Mouse (Mus musculus) thymus, postnatal 14 days (tissue): Measurements from ENCODE around the gene Rbm15.
A peak's percentile ranks its signal among the peaks of the same experiment; 100 is the strongest.
"Not testable (repeated sequence)": the region's sequence is repeated elsewhere in the genome, so short reads cannot be mapped to it uniquely, and the experiment has no call there.

Source experiments
- DNase-seq: peaks from one replicate; pipeline ENCODE4 v3.0.0; 2021

Gene Rbm15

DNA sequence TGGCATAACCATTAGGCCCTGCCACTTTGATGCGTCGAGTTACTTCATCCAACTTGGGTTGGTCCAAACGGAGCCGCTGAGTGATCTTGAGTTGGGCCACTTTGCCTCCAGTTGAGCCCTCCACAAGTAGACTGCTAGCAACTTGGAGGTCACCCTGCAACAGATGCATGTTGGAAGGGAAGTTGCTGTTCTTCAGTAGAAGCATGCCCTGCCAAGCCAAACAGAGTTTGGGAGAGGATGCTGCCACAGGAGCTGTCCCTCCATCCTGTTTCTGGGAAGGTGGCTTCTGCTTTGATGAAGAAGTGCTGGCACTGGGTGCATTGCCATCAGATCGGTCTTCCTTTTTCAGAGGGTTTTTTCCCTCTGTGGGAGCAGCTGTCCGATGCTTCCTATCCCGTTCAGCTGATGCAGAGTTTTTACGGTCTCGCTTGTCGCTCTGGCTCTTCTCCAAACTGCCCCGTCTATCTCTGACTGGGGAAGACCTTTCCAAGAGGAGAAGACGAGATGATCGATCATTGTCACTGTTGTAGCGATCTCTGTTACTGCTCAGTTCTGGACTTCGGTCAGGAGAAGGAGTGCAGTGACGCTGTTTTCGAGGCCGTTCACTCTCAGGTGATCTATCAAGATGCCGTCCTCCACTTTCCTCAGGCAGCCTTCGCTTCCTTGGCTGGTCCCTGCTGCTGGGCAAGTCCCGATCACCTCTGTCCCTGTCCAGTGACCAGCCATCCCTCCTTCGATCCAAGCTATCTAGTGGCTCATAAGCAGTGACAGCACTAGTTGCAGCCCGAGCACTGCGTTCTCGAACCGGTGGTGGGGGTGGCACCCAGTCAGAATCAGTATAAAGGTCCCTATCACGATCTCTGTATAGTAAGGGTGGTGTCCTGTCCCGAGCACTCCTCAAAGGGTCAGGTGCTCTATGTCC is 2.7 kb downstream of the Rbm15 start:
- DNase-seq, result no peak

DNA sequence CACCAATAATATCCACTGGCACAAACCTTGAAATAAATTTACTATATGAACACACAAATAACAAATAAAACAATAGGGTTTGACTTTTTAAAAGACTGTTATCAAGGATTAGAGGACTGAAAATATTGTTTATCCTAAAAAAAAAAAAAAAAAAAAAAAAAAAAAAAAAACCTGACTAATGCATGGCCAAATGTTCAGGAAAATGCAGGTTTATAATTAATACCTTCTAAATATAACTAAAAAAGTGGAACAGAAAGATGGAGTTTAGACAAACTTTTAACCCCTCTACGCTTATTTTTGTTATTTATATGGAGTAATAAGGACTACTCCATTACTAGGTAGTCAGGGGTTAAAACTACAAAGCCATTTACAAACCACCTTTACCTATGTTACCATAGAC is 7.0 kb downstream of the Rbm15 start:
- DNase-seq, result no peak

DNA sequence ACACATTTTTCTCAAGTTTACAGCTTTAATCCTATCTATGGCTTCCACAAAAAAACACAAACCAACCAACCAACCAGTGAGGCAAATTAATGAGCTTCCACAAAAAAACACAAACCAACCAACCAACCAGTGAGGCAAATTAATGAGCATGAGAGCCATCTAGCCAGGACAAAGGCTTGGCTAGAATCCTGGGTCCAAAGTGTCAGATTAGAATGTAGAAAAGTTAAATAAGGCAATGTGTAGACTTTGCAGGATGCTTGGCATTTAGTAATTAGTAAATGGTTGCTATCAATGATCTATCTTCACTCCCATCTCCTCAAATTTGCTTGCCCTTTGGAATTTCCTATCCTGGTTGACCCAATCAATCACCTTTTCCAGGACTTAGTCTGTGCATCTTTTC is 11.7 kb downstream of the Rbm15 start:
- no peak for DNase-seq

DNA sequence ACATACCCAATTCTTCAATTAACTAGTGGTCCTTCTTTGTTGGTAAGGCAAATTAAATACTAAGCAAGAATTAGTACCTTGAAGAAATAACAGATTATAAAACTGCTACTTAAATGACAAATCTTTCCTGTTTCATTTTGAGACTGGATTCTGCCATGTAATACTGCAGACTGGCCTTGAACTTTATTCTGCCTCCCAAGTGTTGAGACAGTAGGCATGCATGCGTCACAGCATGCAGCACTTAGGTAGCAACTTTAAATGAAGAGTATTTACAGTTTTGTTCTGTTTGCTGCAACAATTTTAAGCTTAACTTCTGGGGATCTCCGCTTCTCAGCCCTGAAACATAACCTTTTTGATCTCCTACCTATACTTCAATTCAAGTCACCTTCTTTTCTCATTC is 12.3 kb downstream of the Rbm15 start:
- DNase-seq, result no peak

DNA sequence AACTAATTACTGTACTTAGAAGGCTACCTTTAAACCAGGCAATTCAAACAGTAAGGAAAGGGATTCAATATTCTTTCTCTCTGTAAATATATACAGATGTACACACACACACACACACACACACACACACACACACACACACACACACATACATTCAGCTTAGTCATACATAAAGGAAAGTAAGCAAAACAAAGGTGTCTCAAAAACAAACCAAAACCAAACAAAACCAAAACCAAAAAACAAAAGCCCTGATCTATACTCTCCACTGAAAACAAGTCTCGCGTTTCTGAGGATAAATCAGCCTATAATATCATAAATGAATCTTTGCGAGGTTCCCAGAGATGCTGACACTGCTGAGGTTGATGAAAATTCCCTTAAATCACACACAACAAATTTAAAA is 16.1 kb downstream of the Rbm15 start:
- DNase-seq, result no peak

DNA sequence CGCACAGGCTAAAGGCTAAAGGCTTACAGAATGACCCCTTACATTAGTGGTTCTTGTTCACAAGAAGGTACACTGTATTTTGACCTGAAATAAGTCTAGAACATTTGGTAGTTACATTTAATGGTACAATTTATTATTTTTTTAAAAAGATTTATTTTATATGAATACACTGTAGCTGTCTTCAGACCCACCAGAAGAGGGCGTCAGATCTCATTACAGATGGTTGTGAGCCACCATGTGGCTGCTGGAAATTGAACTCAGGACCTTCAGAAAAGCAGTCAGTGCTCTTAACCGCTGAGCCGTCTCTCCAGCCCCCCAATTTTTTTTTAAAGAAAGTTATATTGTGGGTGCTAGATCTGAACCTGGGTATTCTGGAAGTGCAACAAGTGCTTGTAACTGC is 36.6 kb downstream of the Rbm15 start:
- not testable (repeated sequence) for DNase-seq

DNA sequence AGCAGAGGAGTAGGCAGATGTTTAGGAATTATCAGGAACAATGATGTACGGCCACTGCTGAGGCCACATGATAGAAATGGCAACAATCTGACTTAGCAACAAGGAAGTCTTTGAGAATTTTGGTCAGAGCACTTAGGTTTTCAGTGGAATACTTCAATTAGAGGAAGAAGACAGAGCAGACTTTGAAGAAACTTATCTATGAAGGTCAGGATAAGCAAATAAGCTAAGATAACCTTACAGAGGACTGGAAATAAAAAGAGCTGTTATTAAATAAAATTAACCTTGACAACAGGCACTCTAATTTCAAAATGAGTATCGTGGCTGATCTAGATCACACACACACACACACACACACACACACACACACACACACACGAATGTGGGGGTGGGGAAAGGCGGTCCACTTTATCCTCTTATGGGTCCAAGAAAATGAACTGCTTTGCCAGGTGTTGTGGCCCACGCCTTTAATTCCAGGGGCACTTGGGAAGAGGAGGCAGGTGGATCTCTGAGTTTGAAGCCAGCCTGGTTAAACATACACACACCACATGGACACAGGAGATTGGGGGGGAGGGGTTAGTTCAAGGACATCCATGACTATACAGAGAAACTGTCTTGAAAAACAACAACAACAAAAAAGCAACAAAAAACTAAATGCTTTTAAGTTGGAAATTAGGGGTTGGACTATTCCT is 37.7 kb downstream of the Rbm15 start:
- DNase-seq, result no peak

DNA sequence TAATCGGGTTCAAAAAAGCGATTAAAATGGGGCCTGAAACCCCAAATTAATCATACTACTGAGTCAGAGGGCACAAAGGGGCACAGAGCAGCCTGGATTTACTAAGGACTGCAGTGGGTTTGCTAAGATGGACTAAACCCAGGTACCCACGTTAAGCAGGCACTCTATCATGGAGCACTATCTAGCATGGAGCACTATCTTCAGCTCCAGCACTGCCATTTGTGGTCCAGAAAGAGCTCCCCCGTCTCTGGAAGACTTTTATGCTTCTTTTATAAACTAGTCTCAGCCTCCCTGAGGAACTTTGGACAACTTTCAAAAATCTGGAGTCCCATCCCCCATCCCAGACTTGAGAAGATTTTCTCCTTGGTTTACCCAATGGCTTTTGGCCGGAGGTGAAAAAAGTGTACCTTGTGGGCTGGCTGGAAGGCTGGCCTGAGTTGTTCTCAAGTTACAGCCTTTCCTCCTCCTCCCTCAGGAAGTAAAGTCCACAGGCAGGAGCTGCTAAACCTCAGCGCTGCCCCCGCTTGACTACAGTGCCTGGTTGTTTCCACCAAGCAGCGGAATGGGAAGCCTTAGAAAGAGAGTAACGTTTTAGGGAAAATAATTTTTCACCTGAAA is 42.6 kb downstream of the Rbm15 start, which contains the start of gene Slc16a4:
Gene Slc16a4 (plus strand): TSS at position 467 of the 618 bp plus-strand sequence.
- no peak for DNase-seq

DNA sequence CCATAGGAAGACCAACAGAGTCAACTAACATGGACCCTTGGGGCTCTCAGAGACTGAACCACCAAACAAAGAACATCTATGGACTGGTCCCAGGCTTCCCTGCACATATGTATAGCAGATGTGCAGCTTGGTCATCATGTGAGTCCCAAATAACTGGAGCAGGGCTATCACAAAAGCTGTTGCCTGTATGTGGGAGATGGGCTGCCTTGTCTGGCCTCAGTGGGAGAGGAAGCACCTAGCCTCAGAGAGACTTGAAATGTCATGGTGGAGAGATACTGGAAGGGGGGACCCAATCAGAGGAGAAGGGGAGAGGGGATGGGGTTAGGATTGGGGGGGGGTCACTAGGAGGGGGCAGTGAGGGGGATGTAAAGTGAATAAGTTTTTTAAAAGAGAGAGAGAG is 46.1 kb downstream of the Rbm15 start:
- no peak for DNase-seq

DNA sequence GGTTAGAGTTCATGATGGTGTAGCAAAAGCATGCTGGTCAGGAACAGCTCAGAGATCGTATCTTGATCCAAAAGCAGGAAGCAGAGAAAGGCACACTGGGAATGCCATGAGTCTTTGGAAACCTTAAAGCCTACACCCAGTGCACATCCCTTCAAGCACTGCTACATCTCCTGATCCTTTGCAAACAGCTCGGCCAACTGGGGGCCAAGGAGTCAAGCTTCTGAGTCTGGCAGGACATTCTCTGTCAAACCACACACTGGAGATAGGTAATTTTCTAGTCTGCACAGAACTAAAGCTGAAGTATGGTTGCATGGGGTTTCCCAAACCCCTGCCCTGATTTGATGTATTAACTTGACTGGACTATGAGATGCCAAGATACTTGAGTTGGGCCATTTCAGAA is 47.4 kb downstream of the Rbm15 start:
- no peak for DNase-seq

DNA sequence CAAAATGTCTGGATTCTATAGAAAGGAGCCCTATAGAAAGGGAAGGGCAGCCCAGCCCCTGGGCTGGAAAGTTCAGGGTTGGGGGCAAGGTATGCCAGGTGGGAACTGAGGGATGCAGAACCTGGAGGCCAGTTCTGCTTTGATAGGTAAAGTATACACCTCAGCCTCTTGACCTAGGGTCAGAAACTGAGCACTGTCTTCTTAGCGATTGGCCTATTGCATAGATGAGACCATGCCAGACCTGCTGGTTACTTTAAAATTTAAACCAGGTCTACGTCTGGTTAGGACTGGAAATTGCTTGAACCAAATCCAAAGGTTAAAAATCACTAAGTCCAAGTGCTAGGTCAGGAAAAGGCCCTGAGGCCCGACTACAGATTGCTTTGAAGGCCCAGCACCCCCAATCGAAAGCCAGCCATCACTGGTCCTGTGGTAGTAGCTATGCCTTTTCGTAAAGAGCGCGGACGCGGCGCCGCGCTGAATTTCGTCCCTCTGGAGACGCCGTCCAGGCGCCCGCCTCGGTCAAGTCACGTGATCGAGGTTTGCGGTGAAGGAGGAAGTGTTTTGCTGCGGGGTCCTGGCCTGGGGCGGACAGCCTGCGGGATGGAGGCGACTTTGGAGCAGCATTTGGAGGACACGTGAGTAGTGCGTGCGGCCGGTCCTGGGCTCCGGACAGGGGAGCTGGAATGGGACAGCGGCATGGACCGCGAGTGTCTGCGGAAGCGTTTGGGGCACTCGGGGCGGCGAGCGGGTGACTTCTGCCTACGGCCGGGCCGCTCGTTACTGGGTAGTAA is 54.8 kb downstream of the Rbm15 start, which contains the start of gene Lamtor5:
Gene Lamtor5 (plus strand): TSS at position 380 of the 791 bp plus-strand sequence.
- DNase-seq, result peak; percentile 92

DNA sequence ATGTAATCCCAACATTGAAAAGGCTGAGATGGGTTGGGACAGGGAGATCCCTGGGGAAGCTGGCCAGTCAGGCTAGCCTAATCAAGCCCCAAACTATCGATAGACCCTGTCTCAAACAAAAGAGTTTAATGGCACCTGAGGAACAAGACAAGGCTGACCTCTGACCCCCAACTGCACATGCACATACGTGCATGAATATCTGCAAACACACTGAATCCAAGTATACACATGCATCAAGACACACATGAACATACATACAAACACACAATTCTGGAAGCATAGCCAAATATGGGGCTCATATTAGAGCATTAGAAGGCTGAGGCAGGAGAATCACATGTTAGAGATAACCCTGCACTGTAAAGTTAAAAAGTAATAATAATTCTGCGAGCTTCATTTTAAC is 56.8 kb downstream of the Rbm15 start:
- no peak for DNase-seq

DNA sequence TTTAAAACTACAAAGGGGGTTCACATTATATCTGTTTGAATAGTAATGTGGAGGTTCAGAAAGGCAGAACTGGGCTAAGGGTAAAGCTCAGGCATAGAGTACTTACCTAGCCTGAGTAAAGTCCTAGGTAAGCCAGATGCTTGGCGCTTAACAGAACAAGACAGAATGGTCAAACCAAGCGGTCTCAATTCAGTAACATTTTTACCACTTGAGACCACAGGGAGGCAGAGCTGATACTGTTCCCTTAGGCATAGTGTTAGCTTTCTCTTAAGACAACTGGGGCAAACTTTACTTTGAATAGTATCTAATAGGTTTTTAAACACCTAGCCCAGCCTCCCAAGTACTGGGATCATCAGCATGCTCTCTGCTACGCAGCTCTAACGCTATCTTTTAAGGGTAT is 57.5 kb downstream of the Rbm15 start:
- no peak for DNase-seq
